Mouse (Mus musculus): ENCODE results near the gene Rnaset2b.
"Not testable (repeated sequence)": the region's sequence is repeated elsewhere in the genome, so short reads cannot be mapped to it uniquely, and the experiment has no call there.

Gene Rnaset2b

GRCm38 (mm10) chr17:6980144-6980543, 9.7 kb downstream of the Rnaset2b start:
- not testable (repeated sequence) for DNase-seq (ENCODE audit: extremely low spot score, low spot score)

GRCm38 (mm10) chr17:6986118-6986517, 15.7 kb downstream of the Rnaset2b start:
- DNase-seq (ENCODE audit: extremely low spot score, low spot score): not testable (repeated sequence)

- not testable (repeated sequence) for DNase-seq (ENCODE audit: extremely low spot score, low spot score)
These were observed 25.1 kb downstream of the Rnaset2b start for GRCm38 (mm10) chr17:6995504-6995903.

- not testable (repeated sequence) for DNase-seq (ENCODE audit: extremely low spot score, low spot score)
These were observed 26.4 kb downstream of the Rnaset2b start for GRCm38 (mm10) chr17:6996826-6997225.

- DNase-seq (ENCODE audit: extremely low spot score, low spot score): not testable (repeated sequence)
These were observed 27.5 kb downstream of the Rnaset2b start for GRCm38 (mm10) chr17:6997778-6998490.

- DNase-seq (ENCODE audit: extremely low spot score, low spot score): not testable (repeated sequence)
These were observed 31.6 kb downstream of the Rnaset2b start for GRCm38 (mm10) chr17:7001790-7002585.

GRCm38 (mm10) chr17:7003392-7003791, 33.0 kb downstream of the Rnaset2b start:
- not testable (repeated sequence) for DNase-seq (ENCODE audit: extremely low spot score, low spot score)

- DNase-seq (ENCODE audit: extremely low spot score, low spot score): not testable (repeated sequence)
These were observed 35.2 kb downstream of the Rnaset2b start for GRCm38 (mm10) chr17:7005646-7006045.

GRCm38 (mm10) chr17:7008885-7009284, 38.5 kb downstream of the Rnaset2b start:
- DNase-seq (ENCODE audit: extremely low spot score, low spot score): not testable (repeated sequence)

- not testable (repeated sequence) for DNase-seq (ENCODE audit: extremely low spot score, low spot score)
These were observed 39.0 kb downstream of the Rnaset2b start for GRCm38 (mm10) chr17:7009440-7009839.

- DNase-seq (ENCODE audit: extremely low spot score, low spot score): not testable (repeated sequence)
These were observed 39.5 kb downstream of the Rnaset2b start for GRCm38 (mm10) chr17:7009901-7010300.

- not testable (repeated sequence) for DNase-seq (ENCODE audit: extremely low spot score, low spot score)
These were observed 43.8 kb downstream of the Rnaset2b start for GRCm38 (mm10) chr17:7014190-7014589.

- DNase-seq (ENCODE audit: extremely low spot score, low spot score): not testable (repeated sequence)
These were observed 54.8 kb downstream of the Rnaset2b start, which contains the start of gene Gm1604a for GRCm38 (mm10) chr17:7025257-7025656. Gene Gm1604a (plus strand): TSS chr17:7025568.

GRCm38 (mm10) chr17:7025764-7026346, 55.4 kb downstream of the Rnaset2b start:
- not testable (repeated sequence) for DNase-seq (ENCODE audit: extremely low spot score, low spot score)

GRCm38 (mm10) chr17:7030204-7030603, 59.8 kb downstream of the Rnaset2b start:
- DNase-seq (ENCODE audit: extremely low spot score, low spot score): not testable (repeated sequence)

- DNase-seq (ENCODE audit: extremely low spot score, low spot score): not testable (repeated sequence)
These were observed 60.3 kb downstream of the Rnaset2b start for GRCm38 (mm10) chr17:7030622-7031174.

- DNase-seq (ENCODE audit: extremely low spot score, low spot score): not testable (repeated sequence)
These were observed 63.0 kb downstream of the Rnaset2b start for GRCm38 (mm10) chr17:7033192-7034166.
